Mouse (Mus musculus) heart, embryonic 14.5 days (tissue): Measurements from ENCODE around the gene Ifitm3. TPM values are rescaled to one million over a fixed set of nuclear protein-coding genes. Genes with fewer than 3 reads are reported as not detected.

ENCODE experiments used
- ATAC-seq: fragments of 200-750 bp; cut with Nextera tagmentation; 2 replicates; pipeline ENCODE4 v1.8.0; 2017; ENCODE audit warnings: low read depth, moderate TSS enrichment; ENCODE audit not compliant: insufficient number of reproducible peaks, insufficient read depth, low FRiP score
- H3K27ac ChIP-seq, 2 experiments: fragments of 200-500 bp in 1 of 2; fragments of 300-500 bp in 1 of 2; sonication (generic) in 1 of 2; replicated peaks in 1 of 2; 2 replicates each; pipeline ENCODE4 v1.5.1; 2012 to 2014; ENCODE audit warnings: low read depth in 2 of 2, low read length in 2 of 2, control low read depth in 1 of 2, mild to moderate bottlenecking in 1 of 2, mixed read lengths in 1 of 2; ENCODE audit not compliant: control insufficient read depth in 1 of 2, insufficient read depth in 1 of 2
- H3K27me3 ChIP-seq: fragments of 300-500 bp; sonication (generic); 2 replicates; pipeline ENCODE4 v1.6.1; 2014; ENCODE audit warnings: mild to moderate bottlenecking, low read length, control low read depth; ENCODE audit not compliant: control insufficient read depth, insufficient read depth
- H3K36me3 ChIP-seq: fragments of 300-500 bp; sonication (generic); 2 replicates; pipeline ENCODE4 v1.6.1; 2014; ENCODE audit warnings: mild to moderate bottlenecking, control low read depth, low read length, mixed read lengths; ENCODE audit not compliant: control insufficient read depth, insufficient read depth
- H3K4me1 ChIP-seq, 2 experiments: fragments of 200-500 bp in 1 of 2; fragments of 300-500 bp in 1 of 2; sonication (generic) in 1 of 2; 2 replicates each; pipeline ENCODE4 v1.6.1; 2012 to 2014; ENCODE audit warnings: low read length in 2 of 2, control low read depth in 1 of 2, mixed read lengths in 1 of 2; ENCODE audit not compliant: control insufficient read depth in 2 of 2, insufficient read depth in 2 of 2
- H3K4me2 ChIP-seq: fragments of 300-500 bp; sonication (generic); 2 replicates; pipeline ENCODE4 v1.6.1; 2014; ENCODE audit warnings: mild to moderate bottlenecking, low read length
- H3K4me3 ChIP-seq, 2 experiments: fragments of 200-500 bp in 1 of 2; fragments of 300-500 bp in 1 of 2; sonication (generic) in 1 of 2; 2 replicates each; pipeline ENCODE4 v1.5.1; 2012 to 2014; ENCODE audit warnings: low read length in 2 of 2, mild to moderate bottlenecking in 2 of 2, control low read depth in 1 of 2, low read depth in 1 of 2, moderate library complexity in 1 of 2; ENCODE audit not compliant: control insufficient read depth in 1 of 2, insufficient read depth in 1 of 2
- H3K9ac ChIP-seq: fragments of 300-500 bp; sonication (generic); 2 replicates; pipeline ENCODE4 v1.6.1; 2014; ENCODE audit warnings: mild to moderate bottlenecking, low read length
- H3K9me3 ChIP-seq: fragments of 300-500 bp; sonication (generic); 2 replicates; pipeline ENCODE4 v1.6.1; 2016; ENCODE audit warnings: low read length, control low read depth; ENCODE audit not compliant: control insufficient read depth
- WGBS: fragments of 180-500 bp; shearing (Covaris S2); extraction: QIAGEN DNeasy Blood & Tissue Kit; methylation state at CpG from one replicate; pipeline ENCODE4 v1.1.7; 2014; 5-methylcytosine and 5-hydroxymethylcytosine counted together
- polyA plus RNA-seq: library from polyadenylated mRNA; unstranded; fragments of >200 nt; fragmentation: Nextera tagmentation; extraction: Ambion mirVana; gene quantifications from 2 replicates; pipeline ENCODE4 v1.2.1, GENCODE M21; 2014

Ifitm3 gene
- polyA plus RNA-seq, 1 experiment from 2014 or later, result 89.6 TPM

DNA sequence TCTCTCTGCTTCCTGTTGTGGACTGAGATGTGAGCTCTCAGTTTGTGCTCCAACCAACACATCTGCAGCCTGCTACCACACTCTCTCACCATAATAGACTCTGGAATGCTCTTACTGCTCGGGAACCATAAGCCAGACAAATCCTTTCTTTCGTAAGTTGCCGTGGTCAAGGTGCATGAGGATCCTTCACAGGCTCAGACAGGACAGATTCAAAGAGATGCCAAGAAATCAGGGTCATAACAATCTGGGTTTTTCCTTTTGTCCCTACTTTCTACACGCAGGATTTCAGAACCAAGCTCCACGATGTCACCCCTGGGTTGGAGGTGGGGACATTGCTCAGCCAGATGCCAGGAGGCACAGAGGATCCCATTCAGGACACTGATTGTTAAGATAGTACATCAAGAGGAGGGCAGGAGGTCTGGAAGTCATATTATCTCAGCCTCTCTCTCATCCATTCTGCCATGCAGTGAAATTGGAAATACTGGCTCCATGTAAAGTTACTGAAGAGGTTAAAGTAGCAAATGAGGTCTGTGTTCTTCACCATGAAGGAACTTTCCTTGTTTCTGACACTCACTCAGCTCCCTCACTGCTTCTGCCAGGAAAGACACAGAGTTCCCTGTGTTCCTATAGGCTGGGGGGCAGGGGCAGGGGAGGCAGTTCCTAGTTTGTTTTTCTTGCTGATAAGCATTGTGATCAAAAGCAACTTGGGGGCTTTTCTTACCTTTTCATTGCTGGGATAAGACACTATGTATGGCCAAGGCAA lies 7.1 kb downstream of the Ifitm3 start:
- H3K4me1 ChIP-seq, result no peaks in the 10 kb centered on the region
- ATAC-seq, result no peak
- no peaks in the 10 kb centered on the region for H3K36me3 ChIP-seq
- H3K27ac ChIP-seq, result no peak overlapping the region
- no peaks in the 10 kb centered on the region for H3K27me3 ChIP-seq
- no peak overlapping the region for H3K9ac ChIP-seq
- no peak overlapping the region for H3K4me3 ChIP-seq
- 64% methylated on average over 5 of the region's 5 CpGs for WGBS
- no peaks in the 10 kb centered on the region for H3K9me3 ChIP-seq
- H3K4me2 ChIP-seq, result no peak overlapping the region

DNA sequence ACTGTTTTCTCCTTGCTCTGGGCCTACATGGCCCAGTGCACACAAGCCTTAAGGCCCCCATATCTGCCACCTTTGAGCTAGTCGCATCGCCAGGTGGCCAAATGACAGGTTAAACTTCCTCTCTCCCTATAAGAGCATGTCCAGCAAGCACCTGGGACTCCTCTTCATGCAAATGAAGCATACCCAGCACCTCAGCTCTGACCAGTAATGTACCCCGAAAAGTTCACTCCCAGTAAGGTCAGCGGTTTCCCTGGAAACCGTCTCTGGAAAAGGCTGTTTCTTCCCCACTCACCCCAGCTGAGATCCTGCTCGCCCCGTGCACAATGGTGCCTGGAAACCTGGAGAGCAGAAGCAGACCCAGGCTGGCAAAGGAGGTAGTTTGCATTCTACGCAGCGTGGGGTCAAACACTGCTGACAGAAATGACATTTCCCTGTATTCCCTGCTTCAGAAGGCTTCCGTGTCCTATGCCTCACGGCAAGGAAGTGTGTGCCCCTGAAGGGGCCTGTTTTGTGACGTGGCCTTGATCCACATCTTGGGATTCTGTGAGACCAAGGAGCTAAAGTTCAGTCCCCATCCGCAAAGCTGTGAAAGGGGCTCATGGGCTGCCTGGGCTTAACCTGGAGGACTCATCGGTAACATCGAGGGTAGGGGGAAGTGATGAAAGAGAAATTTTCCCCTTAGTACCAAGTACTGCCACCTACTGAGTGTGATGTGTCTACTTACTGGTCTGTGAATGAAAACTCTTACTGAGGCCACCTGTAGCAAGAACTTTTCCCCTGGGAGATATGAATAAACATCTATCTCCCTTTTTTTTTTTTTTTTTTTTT lies 9.5 kb downstream of the Ifitm3 start:
- Histone ChIP-seq H3K9me3 (no peaks in the 10 kb centered on the region), H3K27ac (no peak overlapping the region), H3K4me2 (no peak overlapping the region), H3K27me3 (no peaks in the 10 kb centered on the region), H3K36me3 (no peaks in the 10 kb centered on the region), H3K4me1 (no peaks in the 10 kb centered on the region), H3K9ac (no peak overlapping the region), H3K4me3 (no peak overlapping the region)
- no peak for ATAC-seq
- WGBS, result 68% methylated on average over 15 of the region's 15 CpGs

DNA sequence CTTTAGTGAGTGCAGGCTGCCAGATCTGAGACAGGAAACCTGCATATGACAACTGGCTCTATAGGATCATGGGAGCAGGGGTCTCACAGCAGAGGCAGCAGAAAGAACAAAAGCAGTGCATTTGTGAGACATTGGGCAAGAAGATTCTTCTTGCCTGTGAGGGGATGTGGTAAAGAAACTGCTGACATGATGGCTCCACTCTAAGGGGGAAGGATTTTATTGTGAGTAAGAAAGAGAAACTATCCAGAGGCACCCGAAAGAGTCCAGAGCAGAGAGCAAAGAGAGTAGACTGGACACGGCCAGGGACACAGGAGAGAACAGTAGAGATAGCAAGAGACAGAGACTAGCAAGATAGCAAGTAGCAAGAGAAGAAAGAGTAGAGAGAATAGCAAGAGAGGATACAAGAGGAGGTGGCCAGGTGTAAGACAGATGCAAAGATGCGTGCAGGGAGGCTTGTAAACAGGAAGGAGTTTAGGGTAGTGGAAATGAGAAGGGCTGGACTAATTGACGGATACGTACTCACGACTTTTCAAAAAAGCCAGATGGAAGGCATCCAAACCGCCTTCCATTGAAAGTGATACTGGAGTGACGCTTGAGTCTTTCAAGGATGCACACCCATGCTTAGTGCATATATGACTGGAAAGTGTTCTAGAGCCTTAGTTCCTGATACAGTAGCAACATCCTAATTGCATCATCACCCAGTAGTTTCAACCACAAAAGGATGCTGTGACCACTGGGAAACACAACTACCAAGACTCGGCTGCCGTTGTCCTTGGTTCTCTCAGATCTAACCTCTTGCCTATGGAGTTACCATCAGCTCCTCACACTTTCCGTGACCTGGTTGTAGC lies 11.5 kb downstream of the Ifitm3 start:
- H3K4me1 ChIP-seq, result no peaks in the 10 kb centered on the region
- WGBS, result 77% methylated on average over 11 of the region's 11 CpGs
- no peak overlapping the region for H3K4me2 ChIP-seq
- no peaks in the 10 kb centered on the region for H3K27me3 ChIP-seq
- no peak overlapping the region for H3K4me3 ChIP-seq
- no peak overlapping the region for H3K9ac ChIP-seq
- no peak overlapping the region for H3K27ac ChIP-seq
- H3K9me3 ChIP-seq, result no peaks in the 10 kb centered on the region
- ATAC-seq, result no peak
- no peaks in the 10 kb centered on the region for H3K36me3 ChIP-seq

DNA sequence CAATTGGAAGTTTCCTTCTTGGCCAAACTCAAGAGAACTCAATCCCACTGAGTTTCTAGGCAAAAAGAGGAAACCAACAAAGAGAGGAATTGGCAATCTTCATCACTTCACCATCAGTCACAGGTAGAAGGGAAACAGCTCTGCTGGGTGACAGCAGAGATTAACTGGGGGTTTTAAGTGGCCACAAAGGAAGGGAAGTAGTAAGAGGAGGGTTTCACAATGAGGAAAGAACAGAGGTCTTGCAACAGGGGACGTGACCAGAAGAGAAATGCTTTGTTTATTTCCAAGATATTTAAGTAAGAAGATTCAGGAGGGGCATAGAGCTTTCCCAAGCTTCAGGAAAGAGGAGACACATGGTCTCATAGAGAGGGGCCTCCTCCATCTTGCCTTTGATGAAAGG lies 12.8 kb downstream of the Ifitm3 start:
- H3K27me3 ChIP-seq, result no peaks in the 10 kb centered on the region
- 48% methylated on average over 1 of the region's 1 CpGs for WGBS
- no peaks in the 10 kb centered on the region for H3K4me1 ChIP-seq
- no peak for ATAC-seq
- no peak overlapping the region for H3K4me3 ChIP-seq
- H3K36me3 ChIP-seq, result no peaks in the 10 kb centered on the region
- no peak overlapping the region for H3K4me2 ChIP-seq
- no peak overlapping the region for H3K9ac ChIP-seq
- H3K9me3 ChIP-seq, result no peaks in the 10 kb centered on the region
- H3K27ac ChIP-seq, result no peak overlapping the region

DNA sequence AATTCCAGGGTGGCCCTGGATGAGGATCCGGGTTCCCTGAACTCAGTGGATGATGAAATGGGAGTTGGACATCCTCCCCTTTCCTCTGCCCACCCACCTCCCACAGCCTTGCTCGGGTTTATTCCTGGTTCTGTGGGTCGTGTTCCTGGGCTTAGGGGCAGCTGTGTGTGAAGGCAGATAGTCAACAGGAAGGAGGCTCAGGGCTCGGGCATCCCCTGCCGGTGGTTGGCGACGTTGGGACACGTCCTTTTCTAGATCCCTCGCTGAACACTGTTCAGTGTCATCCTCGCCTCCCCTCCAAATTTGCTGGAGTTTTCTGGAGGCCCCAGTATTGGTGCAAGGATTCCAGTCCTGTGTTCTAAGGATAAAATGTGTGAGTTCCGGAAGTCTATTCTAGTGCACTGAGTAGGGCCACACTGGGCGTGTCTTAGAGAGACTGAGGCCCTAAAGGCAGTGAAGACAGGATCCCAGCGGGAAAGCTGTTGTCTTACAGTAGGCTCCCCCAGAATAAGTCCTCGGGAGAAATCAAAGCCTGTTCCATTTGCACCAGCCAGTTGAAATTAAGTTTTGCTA lies 19.4 kb downstream of the Ifitm3 start:
- no peak overlapping the region for H3K27ac ChIP-seq
- H3K4me3 ChIP-seq, result no peak overlapping the region
- no peaks in the 10 kb centered on the region for H3K4me1 ChIP-seq
- no peak overlapping the region for H3K9ac ChIP-seq
- no peaks in the 10 kb centered on the region for H3K27me3 ChIP-seq
- H3K4me2 ChIP-seq, result no peak overlapping the region
- H3K9me3 ChIP-seq, result no peaks in the 10 kb centered on the region
- ATAC-seq, result no peak
- H3K36me3 ChIP-seq, result no peaks in the 10 kb centered on the region
- WGBS, result 74% methylated on average over 14 of the region's 14 CpGs

DNA sequence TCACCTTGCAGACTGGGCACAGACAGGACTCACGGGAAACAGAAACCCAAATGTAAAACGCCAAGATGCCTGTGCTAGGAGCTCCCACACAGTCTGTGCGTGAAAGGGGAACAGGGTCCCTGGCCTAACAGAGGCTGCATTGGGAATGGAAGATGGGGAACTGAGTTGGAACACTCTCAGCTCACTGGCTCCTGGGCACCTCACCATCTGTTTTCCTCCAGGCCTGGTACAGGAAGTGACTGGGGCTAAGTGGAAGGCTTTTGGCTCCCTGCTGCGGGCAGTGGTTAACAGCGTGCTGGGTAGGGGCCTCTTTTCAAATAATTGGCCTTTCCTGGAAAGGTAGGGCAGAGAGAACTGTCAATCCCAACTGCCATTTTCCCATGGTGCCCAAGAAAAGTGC lies 19.9 kb downstream of the Ifitm3 start:
- Histone ChIP-seq H3K9ac (no peak overlapping the region), H3K4me2 (no peak overlapping the region), H3K4me3 (no peak overlapping the region), H3K36me3 (no peaks in the 10 kb centered on the region), H3K4me1 (no peaks in the 10 kb centered on the region), H3K27ac (no peak overlapping the region), H3K9me3 (peaks cover 4% of the 10 kb centered on the region; the same call in 1 of the 2 replicates), H3K27me3 (no peaks in the 10 kb centered on the region)
- 67% methylated on average over 5 of the region's 5 CpGs for WGBS
- ATAC-seq, result no peak

DNA sequence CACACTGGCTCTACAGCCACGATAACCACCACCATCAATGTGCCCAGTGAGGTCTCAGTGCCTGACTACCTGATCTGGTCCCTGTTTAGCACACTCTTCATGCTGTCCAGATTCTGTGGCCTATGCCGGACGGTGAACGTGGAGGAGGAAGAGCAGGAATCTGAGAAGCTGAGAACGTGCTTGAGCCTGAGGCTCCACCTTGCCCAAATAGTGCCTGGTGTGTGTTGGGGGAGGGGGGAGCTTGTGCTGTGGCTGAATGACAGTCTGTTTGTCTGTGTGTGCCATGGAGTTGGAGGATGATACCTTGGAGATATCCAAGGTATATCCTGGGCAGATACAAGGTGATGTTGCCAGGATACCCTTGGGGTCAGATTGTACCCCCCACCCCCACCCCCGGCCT lies 20.4 kb downstream of the Ifitm3 start:
- H3K9ac ChIP-seq, result no peak overlapping the region
- 51% methylated on average over 6 of the region's 6 CpGs for WGBS
- no peaks in the 10 kb centered on the region for H3K27me3 ChIP-seq
- no peak for ATAC-seq
- no peak overlapping the region for H3K4me3 ChIP-seq
- H3K27ac ChIP-seq, result no peak overlapping the region
- peaks cover 4% of the 10 kb centered on the region; the same call in 1 of the 2 replicates for H3K9me3 ChIP-seq
- H3K36me3 ChIP-seq, result no peaks in the 10 kb centered on the region
- H3K4me2 ChIP-seq, result no peak overlapping the region
- H3K4me1 ChIP-seq, result no peaks in the 10 kb centered on the region
